Mouse (Mus musculus) lung, postnatal 4 days (tissue): ENCODE data around the gene Ints14.
"Not testable (repeated sequence)": the region's sequence is repeated elsewhere in the genome, so short reads cannot be mapped to it uniquely, and the experiment has no call there.

Experiments used
- DNase-seq, 2 experiments: peaks; one replicate each; pipeline ENCODE4 v3.0.0; 2021

The Ints14 gene

DNA sequence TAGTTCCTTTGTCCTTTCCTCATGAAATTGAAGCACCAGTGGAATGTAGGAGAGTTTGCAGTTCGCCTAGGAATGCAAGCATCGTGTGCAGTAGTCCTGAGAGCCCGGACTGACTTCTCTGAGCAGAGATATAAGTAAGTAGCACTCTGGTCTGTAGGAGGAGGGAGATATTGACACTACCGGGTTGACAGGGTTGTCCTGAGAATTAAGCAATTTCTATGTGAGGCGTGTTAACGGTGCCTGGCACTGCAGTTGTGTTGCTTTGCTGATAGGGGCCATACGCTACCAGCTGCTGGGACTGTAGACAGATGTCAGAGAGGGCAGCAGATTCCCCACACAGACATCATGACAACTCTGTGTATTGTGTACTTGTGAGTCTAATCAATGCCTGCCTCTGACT, 7.5 kb upstream of the Ints14 start:
- DNase-seq: no peak

DNA sequence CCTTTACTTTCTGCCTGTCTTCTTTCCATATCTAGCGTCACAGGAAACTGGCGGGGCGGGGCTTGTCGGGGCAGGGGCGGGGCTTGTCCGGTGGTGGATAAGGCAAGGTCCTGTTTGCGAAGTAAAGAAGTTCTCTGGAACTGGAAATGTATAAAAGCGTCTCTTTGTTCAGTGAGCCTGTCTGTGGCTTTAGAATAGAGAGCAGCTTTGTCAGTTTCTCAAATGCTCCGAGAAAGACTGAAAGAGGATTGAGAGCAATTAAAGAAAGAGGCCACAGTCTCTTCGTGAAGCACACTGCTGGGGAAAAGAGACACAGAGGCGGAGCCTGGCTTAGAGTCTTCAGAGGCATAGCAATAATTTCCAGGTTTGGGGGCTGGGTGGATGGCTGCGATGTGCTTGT, 4.4 kb upstream of the Ints14 start:
- DNase-seq: peak in 1 of 2 experiments; percentile 27

GRCm38 (mm10) chr9:64957276-64957675, 3.4 kb upstream of the Ints14 start:
- DNase-seq: no peak

GRCm38 (mm10) chr9:64960978-64961320, 244 bp downstream of the Ints14 start:
- DNase-seq: no peak

GRCm38 (mm10) chr9:64980548-64980947, 19.8 kb downstream of the Ints14 start:
- no peak for DNase-seq

DNA sequence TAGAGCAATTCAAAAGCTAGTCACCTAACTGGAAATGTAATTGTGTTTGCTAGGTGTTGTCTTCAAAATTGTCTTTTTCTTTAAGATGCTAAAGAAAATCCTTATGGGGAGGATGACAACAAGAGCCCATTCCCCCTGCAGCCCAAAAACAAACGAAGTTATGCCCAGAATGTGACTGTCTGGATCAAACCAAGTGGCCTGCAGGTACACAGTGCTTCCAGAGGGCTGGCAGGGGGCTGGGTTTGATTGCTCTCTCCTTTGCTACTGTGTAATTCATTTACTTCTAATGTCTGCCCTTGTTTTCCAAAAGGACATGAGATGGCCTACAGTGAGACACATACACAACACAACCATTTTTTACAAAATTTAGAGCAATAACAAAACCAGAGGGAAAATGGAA, 21.2 kb downstream of the Ints14 start:
- no peak for DNase-seq

DNA sequence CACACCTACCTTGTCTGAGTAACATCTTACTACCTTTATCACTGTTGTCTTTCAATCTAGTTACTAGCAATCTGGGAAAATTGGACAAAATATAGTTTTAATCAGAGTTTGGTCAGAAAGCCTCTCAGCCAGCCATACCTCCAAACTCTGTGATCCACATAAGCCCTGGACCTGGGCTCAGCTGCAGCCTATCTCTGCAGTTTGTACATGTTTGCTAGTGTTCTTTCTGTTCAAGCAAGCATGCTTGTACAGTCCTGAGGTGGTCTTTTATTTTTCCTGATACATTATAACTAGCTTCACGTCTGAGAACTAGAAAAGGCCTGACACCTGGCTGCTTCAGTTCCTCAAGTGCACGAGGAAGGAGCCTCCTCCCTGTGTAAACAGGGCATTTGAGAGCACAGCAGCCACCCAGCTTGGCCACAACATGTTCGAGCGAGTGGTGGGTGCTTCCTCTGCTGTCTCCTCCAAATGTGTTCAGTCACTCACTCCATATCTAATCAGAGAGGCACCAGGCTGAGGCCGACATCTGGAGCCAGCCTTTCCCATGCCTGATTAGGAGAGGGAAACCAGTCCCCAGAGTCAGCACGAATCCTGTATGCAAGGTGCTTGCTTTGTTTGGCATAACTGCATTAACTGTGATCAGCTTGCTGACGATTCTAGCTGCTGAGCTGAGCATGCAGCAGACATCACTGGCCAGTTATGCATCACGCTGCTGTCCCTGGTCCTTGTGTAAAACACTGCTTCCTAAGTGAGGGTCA, 24.5 kb downstream of the Ints14 start:
- DNase-seq: no peak

- DNase-seq: no peak
These were observed 25.1 kb downstream of the Ints14 start for GRCm38 (mm10) chr9:64985807-64986206.

DNA sequence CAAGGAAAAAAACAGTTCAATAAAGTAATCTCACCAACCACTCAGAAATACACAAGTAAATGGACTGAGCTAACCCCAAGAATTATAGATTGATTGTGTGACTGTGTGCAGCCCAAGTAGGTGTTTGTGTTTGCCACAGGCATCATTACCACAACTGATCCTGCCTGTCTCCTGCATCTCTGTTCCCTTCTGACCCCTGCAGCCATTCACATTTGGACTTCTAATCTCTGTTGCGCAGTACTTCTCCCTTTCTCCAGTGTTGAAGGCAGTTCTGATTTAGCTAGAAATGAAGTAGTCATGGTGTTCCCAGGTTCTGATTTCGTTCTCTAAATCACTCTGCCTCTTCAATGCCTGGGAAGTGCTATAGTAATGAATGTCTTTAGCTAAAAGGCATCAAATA, 26.9 kb downstream of the Ints14 start:
- DNase-seq: no peak

- no peak for DNase-seq
These were observed 27.7 kb downstream of the Ints14 start for GRCm38 (mm10) chr9:64988443-64988842.

DNA sequence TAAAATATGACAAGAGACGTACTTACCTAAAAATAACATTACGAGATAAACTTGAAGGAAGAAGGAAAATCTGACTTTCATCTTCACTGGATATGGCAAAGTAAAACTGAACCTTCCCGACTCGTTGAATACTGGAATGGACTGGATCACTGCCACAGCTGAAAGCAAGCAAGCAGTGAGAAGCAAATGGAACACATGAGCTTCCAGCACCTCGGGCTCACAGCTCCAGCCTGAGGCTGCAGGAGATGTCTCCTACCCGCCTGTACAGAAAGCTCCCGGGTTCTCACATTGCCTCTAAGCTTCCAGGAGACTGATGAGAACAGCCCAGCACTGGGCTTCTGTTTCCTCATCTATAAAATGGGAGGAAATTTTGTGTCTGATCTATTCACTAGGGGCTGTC, 29.6 kb downstream of the Ints14 start:
- no peak for DNase-seq

- DNase-seq: not testable (repeated sequence)
These were observed 34.8 kb downstream of the Ints14 start for GRCm38 (mm10) chr9:64995464-64995863.

GRCm38 (mm10) chr9:65001481-65001880, 40.8 kb downstream of the Ints14 start:
- DNase-seq: no peak

- no peak for DNase-seq
These were observed 45.0 kb downstream of the Ints14 start for GRCm38 (mm10) chr9:65005737-65006136.

- no peak for DNase-seq
These were observed 49.9 kb downstream of the Ints14 start for GRCm38 (mm10) chr9:65010632-65011031.

DNA sequence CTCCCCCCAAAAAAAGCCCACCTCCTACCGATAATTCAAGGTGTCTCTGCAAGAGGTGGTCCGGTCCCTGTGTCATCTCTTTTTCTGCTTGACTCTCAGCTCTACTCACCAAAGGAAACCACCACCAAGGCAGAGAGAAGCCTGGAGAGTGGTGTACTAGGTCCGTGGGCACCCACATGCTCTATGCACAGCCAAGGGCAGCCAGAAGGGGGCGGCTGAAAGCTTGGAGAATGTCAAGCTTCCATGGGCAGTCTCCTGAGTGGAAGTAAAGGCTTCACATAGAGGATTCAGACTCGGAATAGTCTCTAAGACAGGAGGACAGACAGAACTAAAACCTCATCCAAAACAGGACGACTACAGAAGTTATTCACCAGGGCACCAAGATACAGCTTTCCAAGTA, 50.6 kb downstream of the Ints14 start:
- peak; percentile 49 to 61 for DNase-seq

DNA sequence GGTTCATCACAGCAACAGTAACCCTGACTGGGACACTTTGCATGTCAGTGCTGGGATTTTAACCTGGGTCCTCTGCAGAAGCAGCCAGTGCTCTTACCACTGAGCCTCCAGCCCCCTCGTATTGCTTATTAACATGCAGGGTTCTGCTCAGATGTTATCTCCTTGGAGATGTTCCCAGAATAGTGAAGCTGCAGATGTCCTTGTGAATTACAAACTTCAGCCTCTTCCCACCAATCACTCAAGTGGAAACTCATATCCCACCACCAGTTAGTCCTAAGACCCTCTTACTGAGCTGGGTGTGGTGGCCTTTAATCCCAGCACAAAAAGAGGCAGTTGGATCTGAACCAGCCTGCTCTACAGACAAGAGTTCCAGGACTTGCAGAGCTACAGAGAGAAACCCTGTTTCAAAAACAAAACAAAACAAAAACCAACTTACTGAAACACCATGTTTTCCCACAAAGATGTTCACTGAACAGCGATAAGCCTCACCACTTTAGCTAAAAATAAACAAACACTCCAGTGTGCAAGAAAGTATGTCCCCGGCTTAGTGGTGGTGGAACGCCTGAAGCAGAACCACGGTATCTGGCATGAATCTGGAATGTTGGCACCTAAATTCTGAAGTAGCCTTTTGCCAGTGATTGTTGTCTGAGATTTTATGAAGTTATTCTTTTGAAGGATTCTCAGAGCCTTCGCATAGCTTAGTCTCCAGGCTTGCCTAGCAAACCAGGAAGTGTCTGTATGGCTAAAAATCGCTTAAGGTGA, 54.9 kb downstream of the Ints14 start:
- DNase-seq: no peak

DNA sequence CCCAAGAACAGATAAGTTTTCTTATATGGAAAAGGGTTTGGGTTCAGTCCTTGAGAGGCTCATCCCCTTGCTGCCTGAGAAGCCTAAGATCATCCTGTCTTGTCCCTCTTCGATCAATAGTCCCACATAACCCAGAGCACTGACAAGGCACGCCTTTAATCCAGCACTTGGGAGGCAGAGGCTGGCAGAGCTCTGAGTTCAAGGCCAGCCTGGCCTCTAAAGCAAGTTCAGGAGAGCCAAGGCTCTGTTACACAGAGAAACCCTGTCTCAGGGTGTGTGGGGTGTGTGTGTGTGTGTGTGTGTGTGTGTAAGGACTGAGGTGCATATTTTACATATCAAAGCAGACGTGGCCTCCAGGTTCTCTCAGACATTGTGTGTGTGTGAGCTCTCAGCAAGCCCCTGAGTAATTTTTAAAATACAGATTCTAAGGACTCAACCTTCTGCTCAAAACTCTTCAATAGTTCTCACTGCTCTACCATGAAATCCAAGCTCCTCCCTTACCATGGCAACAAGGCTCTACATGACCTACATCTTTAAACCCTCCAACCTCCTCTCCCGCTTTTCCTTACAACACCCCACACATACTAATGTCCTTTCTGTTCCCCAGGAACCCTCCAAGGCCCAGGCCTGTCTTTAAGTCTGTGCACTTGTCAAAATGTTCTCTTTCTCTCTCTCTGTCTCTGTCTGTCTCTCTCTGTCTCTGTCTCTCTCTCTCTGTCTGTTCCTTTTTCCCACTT, 55.7 kb downstream of the Ints14 start:
- DNase-seq: no peak

- DNase-seq: no peak
These were observed 56.5 kb downstream of the Ints14 start for GRCm38 (mm10) chr9:65016978-65017827.

GRCm38 (mm10) chr9:65017896-65018295, 57.2 kb downstream of the Ints14 start:
- no peak for DNase-seq

GRCm38 (mm10) chr9:65018588-65019121, 58.0 kb downstream of the Ints14 start:
- no peak for DNase-seq

GRCm38 (mm10) chr9:65019146-65019545, 58.4 kb downstream of the Ints14 start:
- DNase-seq: no peak

DNA sequence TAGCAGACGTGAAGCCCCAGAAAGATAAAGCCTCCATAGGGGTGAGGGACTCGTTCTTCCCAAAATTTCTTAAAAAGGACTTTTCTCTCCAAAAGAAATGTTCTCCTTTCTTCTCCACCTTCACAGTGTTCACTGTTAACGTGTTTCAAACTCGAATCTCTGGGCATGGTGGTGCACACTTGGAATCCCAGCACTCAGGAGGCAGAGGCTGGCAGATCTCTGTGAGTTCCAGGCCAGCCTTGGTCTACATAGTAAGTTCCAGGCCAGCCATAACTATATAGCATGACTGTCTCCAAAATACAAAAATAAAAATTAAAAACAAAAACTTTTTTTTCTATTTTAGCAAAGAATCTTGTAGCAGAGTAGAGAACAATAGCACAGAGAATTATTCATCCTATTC, 59.4 kb downstream of the Ints14 start:
- DNase-seq: no peak
